Mouse (Mus musculus) ES-Bruce4 (cell line): ENCODE measurements around the gene Akt1s1.

ENCODE experiments used
- CTCF ChIP-seq: IDR thresholded peaks from one replicate; pipeline ENCODE4 v1.8.1; 2011; ENCODE audit warnings: low read depth, low read length
- EP300 ChIP-seq: IDR thresholded peaks from 2 replicates; pipeline ENCODE4 v1.6.1; 2011; ENCODE audit warnings: low read depth, low read length; ENCODE audit not compliant: insufficient read depth

DNA sequence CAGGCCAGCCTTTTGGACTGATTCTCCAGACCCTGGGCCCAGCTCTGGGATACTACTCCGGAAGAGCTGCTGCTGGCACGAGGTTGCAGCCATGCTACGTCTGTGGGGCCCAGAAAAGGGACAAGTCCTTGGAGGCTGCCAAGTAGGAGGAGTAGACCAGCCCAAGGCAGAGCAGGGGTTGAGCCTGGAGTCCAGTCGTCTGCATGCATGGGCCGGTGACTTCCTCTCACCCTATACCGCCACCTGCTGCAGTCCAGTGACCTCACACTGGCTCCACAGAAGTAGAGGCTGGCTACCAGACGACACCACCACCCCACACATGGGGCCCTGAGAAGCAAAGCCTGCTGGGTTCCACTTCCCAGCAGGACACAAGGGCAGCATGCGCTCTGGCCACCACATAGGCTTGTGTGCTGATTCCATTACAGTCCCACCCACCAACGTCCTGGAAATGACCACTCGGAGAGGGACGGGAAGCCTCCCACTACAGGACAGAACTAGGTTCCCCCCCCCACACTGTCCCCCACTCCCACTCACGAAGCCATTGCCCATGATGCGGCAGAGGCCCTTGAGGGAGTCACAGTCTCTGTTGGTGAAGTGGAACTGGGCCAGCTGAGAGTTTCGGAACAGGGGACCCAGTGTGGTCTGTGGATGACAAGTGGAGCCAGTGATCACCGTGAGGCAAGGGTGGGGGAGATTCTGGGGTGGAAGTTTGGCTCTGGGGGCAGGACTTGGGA lies 17.7 kb downstream of the Akt1s1 start:
- TF ChIP-seq CTCF, result peak; percentile 39
- no peak for TF ChIP-seq EP300
